Mouse (Mus musculus) gastrocnemius, adult 8-10 months (tissue): ENCODE data around the gene Eps8. TPM values are rescaled to one million over a fixed set of nuclear protein-coding genes. Genes with fewer than 3 reads are reported as not detected.

Experiments used
- DNase-seq, 2 experiments: peaks; one replicate each; pipeline ENCODE4 v3.0.0; 2022; ENCODE audit warnings: low spot score in 2 of 2
- total RNA-seq, 4 experiments: library from RNA; stranded (reverse); gene quantifications; 2 replicates each; pipeline ENCODE4 v1.2.4; 2022

Eps8 gene
- 1 to 10 TPM; 2.4 to 3.9 (median 3.4) TPM for total RNA-seq

GRCm38 (mm10) chr6:137654776-137655175 lies at the start of gene Eps8:
Gene Eps8 (minus strand): TSS chr6:137654876.
- no peak for DNase-seq

- DNase-seq = no peak
Measured at GRCm38 (mm10) chr6:137703431-137703830, 48.8 kb upstream of the Eps8 start.

DNA sequence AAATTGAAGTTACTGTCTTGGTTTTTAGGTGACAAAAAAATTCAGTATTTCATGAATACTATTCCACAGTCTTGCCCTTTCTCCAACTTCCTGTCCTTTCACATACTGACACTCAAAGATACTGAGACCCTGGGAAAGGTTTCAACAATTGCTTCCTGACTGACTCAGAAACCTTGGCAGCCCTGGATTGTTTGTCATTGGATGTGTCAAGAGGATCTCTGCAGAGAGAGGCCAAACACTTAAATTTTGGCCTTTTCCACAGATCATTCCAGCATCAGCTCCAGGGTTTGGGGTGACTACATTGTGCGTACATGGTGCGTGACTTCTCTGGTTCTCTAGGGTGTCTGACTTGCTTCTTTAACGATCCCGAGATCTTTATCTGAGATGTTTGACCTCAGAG lies 48.2 kb upstream of the Eps8 start:
- DNase-seq = peak in 1 of 2 experiments; percentile 8

DNA sequence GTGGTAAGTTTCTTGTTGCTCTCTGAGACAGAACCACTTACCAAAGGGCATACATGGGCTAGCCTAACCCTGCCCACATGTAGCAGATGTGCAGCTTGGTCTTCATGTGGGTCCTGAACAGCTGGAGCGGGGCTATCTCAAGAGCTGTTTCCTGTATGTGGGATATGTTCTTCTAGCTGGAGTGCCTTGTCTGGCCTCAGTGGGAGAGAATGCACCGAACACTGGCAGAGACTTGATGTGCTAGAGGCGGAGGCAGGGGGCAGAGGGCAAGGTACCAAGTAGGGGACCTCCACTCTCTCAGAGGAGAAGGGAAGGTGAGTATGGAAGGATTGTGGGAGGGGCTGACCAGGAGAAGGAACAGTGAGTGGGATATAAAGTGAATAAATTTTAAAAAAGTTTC lies 47.5 kb upstream of the Eps8 start:
- no peak for DNase-seq

- DNase-seq = no peak
Measured at GRCm38 (mm10) chr6:137699434-137699833, 44.8 kb upstream of the Eps8 start.

DNA sequence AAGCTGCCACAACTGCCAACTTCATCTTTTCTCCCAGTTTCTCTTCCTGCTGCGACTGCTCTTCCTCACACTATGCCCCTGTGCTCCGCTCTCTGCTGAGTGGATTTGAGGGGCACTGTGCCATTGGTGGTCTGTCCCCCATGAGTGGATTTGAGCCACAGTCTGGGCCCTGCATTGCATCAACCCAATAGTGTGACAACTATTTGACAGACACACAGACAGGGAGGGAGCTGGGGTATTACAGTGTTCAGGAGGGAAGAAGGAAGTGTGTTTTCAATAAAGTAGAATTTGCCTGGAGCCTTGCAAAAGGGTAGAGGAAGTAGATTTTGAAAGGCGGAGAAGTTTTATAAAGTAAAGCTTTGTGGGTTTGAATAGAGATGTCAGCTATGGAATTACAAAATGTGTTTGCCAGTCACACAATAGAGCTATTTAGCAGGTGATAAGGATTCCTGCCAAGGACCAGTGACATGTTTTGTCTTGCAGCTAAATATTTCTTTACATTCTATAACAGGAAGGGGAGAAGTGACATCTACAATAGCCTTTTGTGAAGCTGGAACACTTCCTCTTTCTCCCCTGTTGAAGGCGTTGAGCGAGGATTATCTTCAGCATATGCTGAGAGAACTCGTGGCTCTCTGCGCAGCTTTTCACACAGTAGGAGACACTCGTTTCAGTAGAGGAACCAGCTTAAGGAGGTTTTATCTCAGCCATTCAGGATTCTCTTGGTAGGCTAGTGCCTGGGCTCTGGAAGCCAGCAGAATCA lies 41.9 kb upstream of the Eps8 start:
- DNase-seq = no peak

- DNase-seq = no peak
Measured at GRCm38 (mm10) chr6:137695046-137695445, 40.4 kb upstream of the Eps8 start.

- DNase-seq = no peak
Measured at GRCm38 (mm10) chr6:137694310-137694709, 39.6 kb upstream of the Eps8 start.

DNA sequence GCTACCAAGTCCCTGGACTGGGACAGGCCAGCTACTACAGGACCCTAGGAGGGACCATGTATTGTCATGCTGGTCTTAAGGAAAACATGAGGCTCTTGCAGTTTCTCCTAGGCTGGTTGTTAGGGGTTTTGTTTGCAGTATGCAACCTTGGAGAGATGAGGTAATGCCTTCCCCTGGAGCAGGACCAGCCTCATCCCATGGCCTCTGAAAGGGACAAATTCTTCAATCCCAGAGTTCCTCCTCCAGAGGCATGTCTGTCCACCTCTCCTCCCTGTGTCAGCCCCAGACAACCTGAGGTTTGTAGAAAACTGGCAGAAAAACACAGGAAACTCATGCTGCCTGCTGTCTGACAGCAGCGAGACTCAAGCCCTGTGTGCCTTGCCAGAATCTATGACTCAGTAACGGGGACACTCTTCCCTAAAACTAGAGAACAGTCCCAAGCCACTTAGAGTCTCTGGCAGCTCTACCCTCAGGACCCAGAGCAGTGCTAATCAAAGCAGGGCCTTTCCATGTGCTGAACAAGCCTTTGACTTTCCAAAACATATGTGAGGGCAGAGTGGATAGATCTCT lies 36.0 kb upstream of the Eps8 start:
- DNase-seq = peak in 1 of 2 experiments; percentile 9

DNA sequence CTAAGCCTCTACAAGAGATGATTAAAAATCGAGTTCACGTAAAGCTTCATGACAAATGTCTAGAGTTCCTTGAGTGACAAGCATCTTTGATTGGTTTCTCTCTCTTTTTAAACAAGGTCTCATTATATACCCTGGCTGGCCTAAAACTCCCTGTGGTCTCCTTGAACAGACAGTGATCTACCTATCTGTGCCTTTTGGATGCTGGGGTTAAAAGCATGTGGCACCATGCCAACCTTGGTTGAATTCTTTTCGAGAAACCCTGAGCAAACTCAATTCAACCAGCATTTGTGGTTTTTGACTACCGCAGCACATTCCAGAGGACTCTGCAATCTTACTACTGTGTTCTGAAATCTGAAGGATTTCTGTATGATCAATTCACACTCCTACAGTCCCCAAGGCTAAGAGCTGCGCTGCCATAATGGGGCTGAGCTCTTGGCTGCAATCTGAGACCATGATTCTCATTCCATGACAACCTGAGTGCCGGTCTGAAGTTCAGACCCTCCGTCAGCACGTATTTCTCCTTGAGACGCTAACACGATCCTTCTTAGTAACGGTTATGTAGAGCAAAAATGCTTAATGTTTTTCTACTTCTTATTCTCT lies 33.9 kb upstream of the Eps8 start:
- no peak for DNase-seq

DNA sequence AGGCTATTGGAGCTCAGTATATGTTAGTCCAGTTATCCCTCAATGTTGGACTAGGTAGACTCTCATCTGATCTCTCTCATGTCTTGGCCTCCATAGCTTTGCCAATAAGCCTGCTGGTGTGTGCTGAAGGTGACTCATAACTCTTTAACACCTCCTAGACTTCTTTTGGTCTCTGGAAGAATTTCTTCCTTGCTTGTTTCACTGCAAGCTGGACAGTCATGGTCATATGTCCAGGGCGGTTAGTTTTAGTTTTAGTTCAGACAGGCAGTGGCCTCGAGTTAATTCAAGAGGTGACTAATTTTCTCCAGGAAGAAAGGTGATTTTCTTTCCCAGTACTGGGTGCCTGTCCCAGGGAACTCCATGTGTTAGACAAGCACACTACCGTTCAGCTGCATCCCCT lies 33.4 kb upstream of the Eps8 start:
- no peak for DNase-seq

DNA sequence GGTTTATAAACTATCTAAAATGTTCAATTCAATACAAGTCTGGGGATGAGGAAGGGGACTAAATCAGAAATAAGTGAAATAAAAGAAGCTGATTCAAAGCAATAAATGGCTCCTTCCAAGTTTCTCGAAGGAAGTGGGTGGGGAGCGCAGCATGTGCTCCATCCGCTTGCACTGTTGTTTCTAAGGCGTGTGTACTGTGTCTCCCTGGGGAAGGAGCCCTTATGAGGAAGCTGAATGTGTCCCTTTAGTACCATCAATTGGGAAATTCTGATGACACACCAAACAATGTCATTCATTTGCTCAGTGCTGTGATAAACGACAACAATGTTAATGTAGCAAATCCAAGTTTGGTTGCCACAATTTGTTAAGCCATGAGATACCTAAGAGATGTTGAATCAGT lies 33.0 kb upstream of the Eps8 start:
- no peak for DNase-seq

GRCm38 (mm10) chr6:137682629-137683028 lies 28.0 kb upstream of the Eps8 start:
- no peak for DNase-seq

DNA sequence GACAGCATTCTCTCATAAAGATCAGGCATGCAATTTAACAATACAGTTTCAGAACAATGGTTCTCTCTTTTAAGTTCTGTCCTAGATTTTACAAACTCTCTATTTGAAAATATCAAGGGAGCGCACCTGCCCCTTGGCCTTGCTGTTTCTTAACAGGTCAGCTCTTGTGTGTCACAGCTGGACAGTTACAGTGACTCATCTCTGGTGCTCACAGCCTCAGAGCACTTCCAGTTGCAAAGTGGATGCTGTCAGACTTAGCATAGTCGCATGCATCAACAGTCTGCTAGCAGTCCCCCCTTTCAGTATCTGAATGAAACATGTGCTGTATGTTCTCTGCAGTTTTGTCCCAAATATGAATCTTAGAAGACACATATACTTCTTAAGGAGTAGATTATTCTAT lies 26.3 kb upstream of the Eps8 start:
- DNase-seq = no peak

DNA sequence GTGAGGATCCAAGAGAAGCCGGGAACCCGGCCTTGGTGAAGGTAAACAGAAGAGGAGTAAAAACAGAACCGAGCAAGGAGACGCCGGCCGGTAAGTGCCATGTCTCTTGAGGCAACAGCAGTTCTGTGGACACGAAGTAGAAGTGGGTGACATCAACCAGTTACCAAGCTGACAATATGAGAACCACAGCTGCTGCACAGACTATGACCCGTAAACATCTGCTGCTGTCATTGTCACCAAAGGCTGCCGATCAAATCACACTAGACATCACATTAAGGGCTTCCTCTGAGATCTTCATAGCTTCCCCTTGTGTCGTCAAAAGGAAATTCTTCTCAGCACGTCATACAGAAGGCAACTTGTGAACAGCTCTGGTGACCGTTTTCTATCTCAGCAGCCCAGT lies 21.9 kb upstream of the Eps8 start:
- DNase-seq = no peak

DNA sequence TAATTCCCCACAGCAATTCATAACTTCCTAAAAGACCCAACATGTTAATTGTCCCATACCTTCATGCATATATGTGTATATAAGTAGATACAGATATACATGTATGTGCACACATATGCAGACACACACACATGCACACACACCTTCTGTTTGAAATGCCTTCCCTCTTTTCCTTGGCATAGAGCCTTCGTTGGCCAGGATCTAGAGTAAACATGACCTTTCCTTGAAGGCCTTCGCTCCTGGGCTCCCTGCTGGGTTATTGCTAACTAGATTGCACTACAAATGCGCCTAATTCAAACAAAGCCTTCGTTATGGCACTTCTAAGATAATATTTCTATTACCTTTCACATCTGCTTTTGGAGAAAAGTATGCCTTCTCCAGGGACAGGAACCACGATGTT lies 20.9 kb upstream of the Eps8 start:
- DNase-seq = no peak

- no peak for DNase-seq
Measured at GRCm38 (mm10) chr6:137673301-137673700, 18.6 kb upstream of the Eps8 start.

GRCm38 (mm10) chr6:137671561-137671960 lies 16.9 kb upstream of the Eps8 start:
- DNase-seq = no peak

- no peak for DNase-seq
Measured at GRCm38 (mm10) chr6:137670820-137671219, 16.1 kb upstream of the Eps8 start.

GRCm38 (mm10) chr6:137669876-137670275 lies 15.2 kb upstream of the Eps8 start:
- no peak for DNase-seq

DNA sequence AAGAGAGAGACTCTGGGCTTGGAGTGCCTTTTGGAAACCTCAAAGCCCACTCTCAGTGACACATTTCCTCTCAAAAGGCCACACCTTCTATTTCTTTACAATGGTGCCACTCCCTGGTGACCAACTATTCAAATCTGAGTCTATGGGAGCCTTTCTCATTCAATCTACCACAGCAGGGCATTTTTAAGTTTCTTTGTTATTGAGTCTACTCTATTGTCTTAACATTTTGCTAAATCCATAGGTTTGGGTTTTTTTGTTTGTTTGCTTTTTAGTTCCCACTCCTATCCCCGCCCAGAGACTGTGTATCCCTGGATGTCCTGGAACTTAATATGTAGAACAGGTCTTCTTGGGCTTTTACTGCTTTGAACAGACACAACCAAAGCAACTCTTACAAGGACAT lies 14.8 kb upstream of the Eps8 start:
- DNase-seq = no peak

- DNase-seq = no peak
Measured at GRCm38 (mm10) chr6:137668331-137668730, 13.7 kb upstream of the Eps8 start.

- no peak for DNase-seq
Measured at GRCm38 (mm10) chr6:137667665-137668064, 13.0 kb upstream of the Eps8 start.
